Mouse (Mus musculus): Measurements from ENCODE around the gene Agap3.
A peak's percentile ranks its signal among the peaks of the same experiment; 100 is the strongest.

Gene Agap3

GRCm38 (mm10) chr5:24523806-24524205 lies 71.8 kb downstream of the Agap3 start:
- DNase-seq (ENCODE audit: low spot score), result no peak

- no peak for DNase-seq (ENCODE audit: low spot score)
Observed at GRCm38 (mm10) chr5:24524522-24524921, 72.5 kb downstream of the Agap3 start.

- no peak for DNase-seq (ENCODE audit: low spot score)
Observed at GRCm38 (mm10) chr5:24525360-24526189, 73.6 kb downstream of the Agap3 start.

GRCm38 (mm10) chr5:24526190-24526888 lies 74.4 kb downstream of the Agap3 start:
- DNase-seq (ENCODE audit: low spot score), result peak; percentile 41

GRCm38 (mm10) chr5:24526889-24527230 lies 74.9 kb downstream of the Agap3 start, which contains the start of gene Gbx1:
Gene Gbx1 (minus strand): TSS chr5:24527202.
- peak; percentile 70 for DNase-seq (ENCODE audit: low spot score)

GRCm38 (mm10) chr5:24527780-24528179 lies 75.8 kb downstream of the Agap3 start:
- peak; percentile 27 for DNase-seq (ENCODE audit: low spot score)

- DNase-seq (ENCODE audit: low spot score), result peak; percentile 94
Observed at GRCm38 (mm10) chr5:24530042-24530689, 78.2 kb downstream of the Agap3 start.

GRCm38 (mm10) chr5:24533391-24533790 lies 81.4 kb downstream of the Agap3 start:
- no peak for DNase-seq (ENCODE audit: low spot score)

- no peak for DNase-seq (ENCODE audit: low spot score)
Observed at GRCm38 (mm10) chr5:24534292-24534691, 82.3 kb downstream of the Agap3 start.

- DNase-seq (ENCODE audit: low spot score), result no peak
Observed at GRCm38 (mm10) chr5:24535731-24536130, 83.8 kb downstream of the Agap3 start.

- no peak for DNase-seq (ENCODE audit: low spot score)
Observed at GRCm38 (mm10) chr5:24536511-24536910, 84.5 kb downstream of the Agap3 start.

- DNase-seq (ENCODE audit: low spot score), result no peak
Observed at GRCm38 (mm10) chr5:24537618-24538017, 85.6 kb downstream of the Agap3 start.

- DNase-seq (ENCODE audit: low spot score), result no peak
Observed at GRCm38 (mm10) chr5:24539571-24540296, 87.8 kb downstream of the Agap3 start.

- no peak for DNase-seq (ENCODE audit: low spot score)
Observed at GRCm38 (mm10) chr5:24540387-24541143, 88.6 kb downstream of the Agap3 start, which contains the start of gene Asb10. Gene Asb10 (minus strand): TSS chr5:24540978.

GRCm38 (mm10) chr5:24541144-24541569 lies 89.2 kb downstream of the Agap3 start:
- DNase-seq (ENCODE audit: low spot score), result no peak

- peak; percentile 12 for DNase-seq (ENCODE audit: low spot score)
Observed at GRCm38 (mm10) chr5:24542643-24543042, 90.7 kb downstream of the Agap3 start.

- peak; percentile 37 for DNase-seq (ENCODE audit: low spot score)
Observed at GRCm38 (mm10) chr5:24550598-24551316, 98.8 kb downstream of the Agap3 start.

- peak; percentile 8 for DNase-seq (ENCODE audit: low spot score)
Observed at GRCm38 (mm10) chr5:24551317-24551688, 99.3 kb downstream of the Agap3 start.
